Mouse (Mus musculus) G1E (cell line): Measurements from ENCODE around the gene Cdkl2. TPM values are rescaled to one million over a fixed set of nuclear protein-coding genes. Genes with fewer than 3 reads are reported as not detected.

Source experiments
- ATAC-seq: 2 replicates; pipeline ENCODE4 v1.8.0; 2016; ENCODE audit warnings: mild to moderate bottlenecking; ENCODE audit not compliant: insufficient number of reproducible peaks, poor library complexity, low FRiP score, severe bottlenecking; ENCODE audit errors: extremely low read depth
- DNase-seq: peaks from one replicate; pipeline ENCODE4 v3.0.0; 2012; ENCODE audit warnings: low spot score
- H3K27me3 ChIP-seq: 2 replicates; pipeline ENCODE4 v1.6.1; 2012; ENCODE audit warnings: mild to moderate bottlenecking, low read length, inconsistent platforms; ENCODE audit not compliant: insufficient read depth
- H3K36me3 ChIP-seq: replicated peaks from 2 replicates; pipeline ENCODE3; 2012; ENCODE audit warnings: mild to moderate bottlenecking, inconsistent platforms
- H3K4me1 ChIP-seq: 2 replicates; pipeline ENCODE4 v1.6.1; 2012; ENCODE audit warnings: low read depth, low read length, inconsistent platforms, mixed read lengths; ENCODE audit not compliant: insufficient read depth
- H3K4me3 ChIP-seq: 2 replicates; pipeline ENCODE4 v1.5.1; 2012; ENCODE audit warnings: low read depth, mild to moderate bottlenecking, inconsistent platforms, low read length, moderate library complexity, mixed read lengths
- H3K9me3 ChIP-seq: replicated peaks from 2 replicates; pipeline ENCODE4 v1.6.1; 2012; ENCODE audit warnings: inconsistent platforms
- CTCF ChIP-seq: IDR thresholded peaks from 2 replicates; pipeline ENCODE4 v1.5.1; 2012; ENCODE audit warnings: low read depth, low read length, inconsistent platforms, mixed read lengths
- GATA1 ChIP-seq: IDR thresholded peaks from 2 replicates; pipeline ENCODE4 v1.6.1; 2012; ENCODE audit warnings: borderline replicate concordance, low read length, inconsistent platforms, mixed read lengths
- GATA2 ChIP-seq: IDR thresholded peaks from 2 replicates; pipeline ENCODE4 v1.6.1; 2012; ENCODE audit warnings: low read depth, low read length, inconsistent platforms, borderline replicate concordance
- POLR2AphosphoS5 ChIP-seq: IDR thresholded peaks from 2 replicates; pipeline ENCODE4 v1.6.1; 2012; ENCODE audit warnings: low read depth, low read length, inconsistent platforms; ENCODE audit not compliant: insufficient replicate concordance
- TAL1 ChIP-seq: conservative IDR thresholded peaks from 2 replicates; pipeline ENCODE4 v1.6.1; 2012; ENCODE audit warnings: low read depth, low read length, inconsistent platforms, mixed read lengths
- polyA plus RNA-seq: library from polyadenylated mRNA; stranded (reverse); fragments of >175 nt; gene quantifications from 2 replicates; pipeline ENCODE4 v1.2.3, GENCODE M21; 2012
- total RNA-seq, 2 experiments: library from RNA; stranded (forward) in 1 of 2; stranded (reverse) in 1 of 2; fragments of 200-1000 nt in 1 of 2; fragments of >200 nt in 1 of 2; fragmentation: Nextera tagmentation in 1 of 2; gene quantifications; 2 replicates each; pipeline ENCODE4 v1.2.3; 2014 to 2017

Gene Cdkl2
- total and polyA plus RNA-seq, 3 experiments: 0.02 to 4.3 (median 1.4) TPM

DNA sequence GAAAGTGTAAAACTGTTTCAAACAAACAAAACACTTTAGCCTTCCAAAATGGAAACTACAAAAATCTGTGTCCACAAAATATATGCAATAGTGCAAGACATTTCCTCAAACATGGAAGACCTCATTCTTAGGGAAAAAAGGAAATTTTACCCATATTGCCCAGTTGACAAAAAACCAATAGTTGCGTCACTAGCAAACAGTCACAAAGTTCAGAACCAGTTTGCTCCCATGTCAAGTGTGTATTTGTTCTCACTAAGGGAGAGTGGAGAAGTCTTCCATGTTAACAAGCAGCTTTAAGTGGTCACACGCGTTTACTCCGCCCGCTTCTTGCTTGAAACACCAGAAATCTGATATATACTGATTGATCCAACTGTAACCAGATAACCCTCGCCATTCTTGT, 9.2 kb upstream of the Cdkl2 start:
- ATAC-seq (no peak), DNase-seq (no peak)
- TF ChIP-seq CTCF (no peak), GATA2 (no peak), POLR2AphosphoS5 (no peak)
- Histone ChIP-seq H3K36me3 (peaks cover 65% of the 10 kb centered on the region), H3K9me3 (no peaks in the 10 kb centered on the region), H3K4me3 (no peak overlapping the region), H3K27me3 (no peaks in the 10 kb centered on the region), H3K4me1 (peaks cover 12% of the 10 kb centered on the region)

GRCm38 (mm10) chr5:92050419-92050818, 6.7 kb upstream of the Cdkl2 start:
- Histone ChIP-seq H3K36me3 (peaks cover 41% of the 10 kb centered on the region), H3K4me1 (peaks cover 12% of the 10 kb centered on the region), H3K4me3 (no peak overlapping the region), H3K27me3 (no peaks in the 10 kb centered on the region), H3K9me3 (no peaks in the 10 kb centered on the region)
- ATAC-seq (no peak), DNase-seq (no peak)
- TF ChIP-seq GATA1 (no peak), CTCF (no peak), GATA2 (no peak), TAL1 (no peak), POLR2AphosphoS5 (no peak)

- Histone ChIP-seq H3K27me3 (peaks cover 11% of the 10 kb centered on the region), H3K4me3 (peak overlapping the region; percentile 79), H3K36me3 (no peaks in the 10 kb centered on the region), H3K9me3 (no peaks in the 10 kb centered on the region), H3K4me1 (peaks cover 15% of the 10 kb centered on the region)
- DNase-seq (peak; percentile 92), ATAC-seq (peak; percentile 100)
- TF ChIP-seq TAL1 (no peak), GATA2 (no peak), POLR2AphosphoS5 (no peak), GATA1 (no peak), CTCF (no peak)
These were observed 1.0 kb downstream of the Cdkl2 start for GRCm38 (mm10) chr5:92042377-92043348.

GRCm38 (mm10) chr5:92019960-92020359, 23.7 kb downstream of the Cdkl2 start:
- TF ChIP-seq TAL1 (no peak), POLR2AphosphoS5 (no peak), GATA1 (no peak), CTCF (no peak), GATA2 (no peak)
- 0 out of 2 replicates have a peak, but pooled peaks cover 2% of the 10 kb centered on the region for H3K4me1 ChIP-seq
- no peaks in the 10 kb centered on the region for H3K9me3 ChIP-seq
- no peaks in the 10 kb centered on the region for H3K36me3 ChIP-seq
- ATAC-seq (no peak), DNase-seq (no peak)
- H3K4me3 ChIP-seq: no peak overlapping the region
- H3K27me3 ChIP-seq: peaks cover 11% of the 10 kb centered on the region

DNA sequence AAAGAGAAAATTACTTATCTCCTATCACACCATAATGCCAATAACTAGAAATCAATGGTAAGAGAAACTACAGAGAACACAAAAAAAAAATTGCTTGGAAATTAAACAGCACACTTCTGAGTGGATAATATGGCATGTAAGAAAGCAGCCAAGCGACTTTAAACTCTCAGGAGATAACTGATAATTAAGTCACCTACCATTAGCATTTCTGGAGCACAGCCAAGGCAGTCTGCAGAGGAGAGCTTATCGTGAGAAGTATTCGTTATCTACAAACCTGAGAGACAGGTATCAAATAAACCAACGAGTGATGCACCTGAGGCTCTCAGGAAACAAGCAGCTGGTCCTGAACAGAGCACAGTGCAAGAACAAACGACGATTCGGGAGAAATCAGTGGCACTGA, 31.9 kb downstream of the Cdkl2 start:
- ATAC-seq (no peak), DNase-seq (no peak)
- Histone ChIP-seq H3K4me1 (no peaks in the 10 kb centered on the region), H3K9me3 (no peaks in the 10 kb centered on the region), H3K36me3 (no peaks in the 10 kb centered on the region), H3K4me3 (no peak overlapping the region), H3K27me3 (peaks cover 6% of the 10 kb centered on the region)
- TF ChIP-seq GATA2 (no peak), TAL1 (no peak), POLR2AphosphoS5 (no peak), CTCF (no peak), GATA1 (no peak)

DNA sequence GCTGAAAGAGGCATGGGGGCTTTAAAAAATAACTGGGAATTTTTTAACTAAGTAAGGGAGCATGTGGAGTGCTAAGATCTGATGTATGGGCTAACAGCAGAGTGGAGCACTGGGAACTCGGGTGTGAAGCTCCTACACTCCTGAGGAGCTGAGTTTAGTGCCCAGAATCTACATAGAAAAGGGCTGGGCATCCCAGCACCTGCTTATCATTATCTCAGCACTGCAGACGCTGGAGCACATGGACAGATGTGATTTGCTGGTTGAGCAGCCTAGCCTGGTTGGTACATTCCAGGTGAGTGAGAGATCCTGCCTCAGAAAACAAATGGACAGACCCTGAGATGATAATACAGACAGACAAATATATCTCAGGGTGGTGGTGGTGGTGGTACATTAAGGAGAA, 33.9 kb downstream of the Cdkl2 start:
- Histone ChIP-seq H3K36me3 (no peaks in the 10 kb centered on the region), H3K27me3 (peaks cover 6% of the 10 kb centered on the region), H3K4me3 (no peak overlapping the region), H3K9me3 (no peaks in the 10 kb centered on the region), H3K4me1 (no peaks in the 10 kb centered on the region)
- no peak for DNase-seq
- TF ChIP-seq CTCF: no peak
- TF ChIP-seq TAL1: no peak
- TF ChIP-seq GATA2: no peak
- TF ChIP-seq GATA1: no peak
- TF ChIP-seq POLR2AphosphoS5: no peak
- no peak for ATAC-seq
